Mouse (Mus musculus) stomach, postnatal 0 days (tissue): ENCODE data around the gene Fbxo28.

Experiments
- CTCF ChIP-seq: IDR thresholded peaks from 2 replicates; pipeline ENCODE4 v1.5.1; 2016; ENCODE audit warnings: antibody characterized with exemption, low read depth, mild to moderate bottlenecking, moderate library complexity
- EP300 ChIP-seq: optimal IDR thresholded peaks from 2 replicates; pipeline ENCODE3; 2016; ENCODE audit warnings: antibody characterized with exemption

DNA sequence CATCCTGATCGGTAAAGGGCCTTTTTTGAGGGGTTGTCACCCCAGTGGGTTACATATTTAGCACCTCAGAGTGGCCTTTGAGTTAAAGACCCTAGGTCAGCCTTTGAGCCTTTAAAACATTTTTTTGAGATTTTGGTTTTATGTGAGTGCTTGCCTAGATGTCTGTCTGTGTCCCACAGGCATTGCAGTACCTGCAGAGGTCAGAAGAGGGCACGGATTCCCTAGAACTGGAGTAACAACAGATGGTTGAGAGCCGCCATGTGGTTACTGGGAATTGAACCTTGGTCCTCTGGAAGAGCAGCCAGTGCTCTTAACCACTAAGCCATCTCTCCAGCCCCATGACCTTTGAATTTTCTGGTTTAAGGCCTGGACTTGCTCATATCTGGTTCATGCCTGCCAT, 39.9 kb upstream of the Fbxo28 start:
- TF ChIP-seq CTCF (peak; percentile 36; the same call in 1 of the 2 replicates), EP300 (no peak)
